Mouse (Mus musculus) neural tube, embryonic 15.5 days (tissue): ENCODE results near the gene Atp5g3. TPM values are rescaled to one million over a fixed set of nuclear protein-coding genes. Genes with fewer than 3 reads are reported as not detected.
A peak's percentile ranks its signal among the peaks of the same experiment; 100 is the strongest.

Source experiments
- ATAC-seq: fragments of 200-750 bp; cut with Nextera tagmentation; 2 replicates; pipeline ENCODE4 v1.8.0; 2017; ENCODE audit warnings: mild to moderate bottlenecking, moderate TSS enrichment, moderate library complexity; ENCODE audit not compliant: low FRiP score
- H3K27ac ChIP-seq: fragments of 300-500 bp; sonication (generic); replicated peaks from 2 replicates; pipeline ENCODE4 v1.5.1; 2015; ENCODE audit warnings: mild to moderate bottlenecking, inconsistent platforms
- H3K27me3 ChIP-seq: fragments of 300-500 bp; sonication (generic); replicated peaks from 2 replicates; pipeline ENCODE4 v1.6.1; 2015; ENCODE audit warnings: inconsistent platforms
- H3K36me3 ChIP-seq: fragments of 300-500 bp; sonication (generic); 2 replicates; pipeline ENCODE4 v1.6.1; 2015; ENCODE audit warnings: inconsistent platforms
- H3K4me1 ChIP-seq: fragments of 300-500 bp; sonication (generic); 2 replicates; pipeline ENCODE4 v1.6.1; 2015; ENCODE audit warnings: inconsistent platforms
- H3K4me2 ChIP-seq: fragments of 300-500 bp; sonication (generic); 2 replicates; pipeline ENCODE4 v1.6.1; 2015; ENCODE audit warnings: inconsistent platforms, mild to moderate bottlenecking, moderate library complexity
- H3K4me3 ChIP-seq: fragments of 300-500 bp; sonication (generic); replicated peaks from 2 replicates; pipeline ENCODE4 v1.5.1; 2015; ENCODE audit warnings: mild to moderate bottlenecking, inconsistent platforms
- H3K9ac ChIP-seq: fragments of 300-500 bp; sonication (generic); replicated peaks from 2 replicates; pipeline ENCODE4 v1.6.1; 2015; ENCODE audit warnings: mild to moderate bottlenecking, inconsistent platforms
- H3K9me3 ChIP-seq: fragments of 300-500 bp; sonication (generic); replicated peaks from 2 replicates; pipeline ENCODE4 v1.6.1; 2016; ENCODE audit warnings: inconsistent platforms
- WGBS: fragments of 180-500 bp; shearing (Covaris S2); methylation state at CpG from one replicate; pipeline ENCODE4 v1.1.7; 2015; ENCODE audit warnings: mixed read lengths; 5-methylcytosine and 5-hydroxymethylcytosine counted together
- polyA plus RNA-seq: library from polyadenylated mRNA; unstranded; fragments of >200 nt; fragmentation: Nextera tagmentation; extraction: Ambion mirVana; gene quantifications from 2 replicates; pipeline ENCODE4 v1.2.1, GENCODE M21; 2015

Gene Atp5g3
- polyA plus RNA-seq = 1,273 and 1,297 TPM in 2 replicates

- ATAC-seq = peak; percentile 93
- Histone ChIP-seq H3K36me3 (peaks cover 27% of the 10 kb centered on the region), H3K4me2 (peak within 1 kb of the TSS; percentile 72), H3K27ac (peak within 1 kb of the TSS; percentile 89), H3K4me1 (peaks cover 20% of the 10 kb centered on the region), H3K9ac (peak within 1 kb of the TSS; percentile 100), H3K9me3 (no peaks in the 10 kb centered on the region), H3K4me3 (peak within 1 kb of the TSS; percentile 98), H3K27me3 (no peaks in the 10 kb centered on the region)
- WGBS = under 1% methylated on average over 38 of the region's 38 CpGs
Measured at GRCm38 (mm10) chr2:73911175-73911700, at the start of gene Atp5g3. Gene Atp5g3 (minus strand): TSS chr2:73911326.

GRCm38 (mm10) chr2:73958342-73958741 lies 47.2 kb upstream of the Atp5g3 start:
- WGBS = 55% methylated on average over 6 of the region's 6 CpGs
- Histone ChIP-seq H3K4me2 (no peak overlapping the region), H3K27ac (no peak overlapping the region), H3K4me1 (no peaks in the 10 kb centered on the region), H3K4me3 (no peak overlapping the region), H3K27me3 (no peaks in the 10 kb centered on the region), H3K36me3 (no peaks in the 10 kb centered on the region), H3K9me3 (no peaks in the 10 kb centered on the region), H3K9ac (no peak overlapping the region)
- ATAC-seq = no peak

DNA sequence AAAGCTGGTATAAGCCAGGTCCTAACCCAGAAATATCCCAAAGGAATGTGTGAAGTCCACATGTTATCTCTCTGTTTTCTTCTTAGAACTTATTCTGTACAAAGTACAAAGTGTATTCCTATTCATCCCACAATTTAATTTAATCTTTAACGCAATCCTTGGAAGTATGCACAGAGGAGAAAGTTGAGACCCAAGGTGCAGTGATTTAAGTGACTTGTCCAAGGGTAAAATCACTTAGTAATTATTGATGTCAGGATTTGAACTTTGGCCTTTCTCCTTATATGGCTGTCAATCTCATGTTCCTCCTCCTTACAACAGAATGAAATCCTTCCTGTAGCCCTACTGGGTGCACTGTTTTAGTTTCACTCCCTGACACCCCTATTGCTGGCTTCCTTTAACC lies 42.5 kb upstream of the Atp5g3 start:
- Histone ChIP-seq H3K4me3 (no peak overlapping the region), H3K4me1 (peaks cover 9% of the 10 kb centered on the region; the same call in 1 of the 2 replicates), H3K9ac (no peak overlapping the region), H3K27me3 (no peaks in the 10 kb centered on the region), H3K27ac (no peak overlapping the region), H3K9me3 (no peaks in the 10 kb centered on the region), H3K4me2 (no peak overlapping the region), H3K36me3 (no peaks in the 10 kb centered on the region)
- ATAC-seq = no peak
- WGBS = 90% methylated on average over 1 of the region's 1 CpGs

GRCm38 (mm10) chr2:73952597-73953219 lies 41.6 kb upstream of the Atp5g3 start:
- Histone ChIP-seq H3K27me3 (no peaks in the 10 kb centered on the region), H3K9ac (no peak overlapping the region), H3K4me2 (no peak overlapping the region), H3K27ac (no peak overlapping the region), H3K4me3 (no peak overlapping the region), H3K36me3 (no peaks in the 10 kb centered on the region), H3K9me3 (no peaks in the 10 kb centered on the region), H3K4me1 (peaks cover 9% of the 10 kb centered on the region; the same call in 1 of the 2 replicates)
- ATAC-seq = no peak
- WGBS = 36% methylated on average over 8 of the region's 8 CpGs

GRCm38 (mm10) chr2:73947360-73947759 lies 36.2 kb upstream of the Atp5g3 start:
- no peaks in the 10 kb centered on the region for H3K27me3 ChIP-seq

DNA sequence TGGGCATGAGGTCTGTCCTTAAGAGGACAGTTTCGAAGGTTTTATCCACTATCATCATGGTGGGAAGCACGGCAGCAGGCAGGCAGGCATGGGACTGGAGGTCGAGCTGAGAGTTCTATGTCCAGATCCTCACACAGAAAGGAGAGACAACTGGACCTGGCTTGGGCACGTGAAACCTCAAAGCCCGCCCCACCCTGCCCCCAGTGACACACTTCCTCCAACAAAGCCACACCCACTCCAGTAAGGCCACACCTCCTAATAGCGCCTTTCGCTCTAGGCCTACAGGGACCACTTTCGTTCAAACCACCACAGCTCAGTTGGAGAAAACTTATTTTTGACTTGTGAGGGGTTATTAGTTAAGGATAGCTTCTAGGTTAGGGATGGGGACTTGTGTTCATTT lies 32.6 kb upstream of the Atp5g3 start:
- no peak overlapping the region for H3K4me2 ChIP-seq
- no peaks in the 10 kb centered on the region for H3K4me1 ChIP-seq
- no peak overlapping the region for H3K9ac ChIP-seq
- H3K27ac ChIP-seq = no peak overlapping the region
- no peaks in the 10 kb centered on the region for H3K9me3 ChIP-seq
- 97% methylated on average over 8 of the region's 8 CpGs for WGBS
- no peaks in the 10 kb centered on the region for H3K36me3 ChIP-seq
- ATAC-seq = no peak
- no peak overlapping the region for H3K4me3 ChIP-seq
- no peaks in the 10 kb centered on the region for H3K27me3 ChIP-seq

More at GRCm38 (mm10) chr2:73947360-73947759, 36.2 kb upstream of the Atp5g3 start:
- Histone ChIP-seq H3K4me1 (peaks cover 2% of the 10 kb centered on the region; the same call in 1 of the 2 replicates), H3K9ac (no peak overlapping the region), H3K9me3 (no peaks in the 10 kb centered on the region), H3K4me3 (no peak overlapping the region), H3K36me3 (no peaks in the 10 kb centered on the region), H3K4me2 (no peak overlapping the region), H3K27ac (no peak overlapping the region)
- 92% methylated on average over 2 of the region's 2 CpGs for WGBS
- no peak for ATAC-seq

DNA sequence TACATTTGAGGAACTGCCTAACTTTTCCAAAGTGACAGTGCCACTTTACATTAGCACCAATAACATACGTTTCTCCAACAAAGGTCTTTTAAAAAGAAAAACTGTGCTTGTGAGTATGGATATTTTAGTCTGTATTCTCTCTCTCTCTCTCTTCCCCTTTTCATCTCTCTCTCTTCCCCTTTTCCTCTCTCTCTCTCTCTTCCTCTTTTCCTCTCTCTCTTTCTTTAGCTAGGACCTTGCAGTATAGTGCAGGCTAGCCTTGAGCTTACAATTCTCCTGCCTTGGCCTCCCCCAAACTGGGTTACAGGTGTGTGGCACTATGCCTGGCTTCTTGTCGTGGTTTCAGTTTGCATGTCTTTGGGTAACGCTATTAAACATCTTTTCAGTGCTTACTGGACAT lies 31.7 kb upstream of the Atp5g3 start:
- Histone ChIP-seq H3K4me1 (no peaks in the 10 kb centered on the region), H3K4me2 (no peak overlapping the region), H3K9ac (no peak overlapping the region), H3K36me3 (no peaks in the 10 kb centered on the region), H3K4me3 (no peak overlapping the region), H3K27me3 (no peaks in the 10 kb centered on the region), H3K27ac (no peak overlapping the region), H3K9me3 (no peaks in the 10 kb centered on the region)
- 87% methylated on average over 3 of the region's 3 CpGs for WGBS
- no peak for ATAC-seq

DNA sequence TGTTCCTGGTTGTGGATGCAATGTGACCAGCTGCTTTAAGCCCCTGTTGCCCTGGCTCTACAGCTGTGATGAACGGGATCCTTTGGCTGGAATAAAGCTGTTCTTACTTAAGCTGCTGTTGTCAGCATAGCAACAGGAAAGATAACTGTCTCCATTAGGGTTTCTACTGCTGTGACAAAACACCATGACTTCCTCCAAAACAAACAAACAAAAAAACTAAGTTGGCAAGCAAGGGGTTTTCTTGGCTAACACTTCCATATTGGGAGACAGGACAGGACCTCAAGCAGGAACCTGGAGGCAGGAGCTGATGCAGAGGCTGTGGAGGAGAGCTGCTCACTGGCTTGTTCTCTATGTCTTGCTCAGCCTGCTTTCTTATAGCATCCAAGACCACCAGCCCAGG lies 30.2 kb upstream of the Atp5g3 start:
- H3K4me1 ChIP-seq = no peaks in the 10 kb centered on the region
- no peaks in the 10 kb centered on the region for H3K36me3 ChIP-seq
- H3K27ac ChIP-seq = no peak overlapping the region
- H3K9ac ChIP-seq = no peak overlapping the region
- 46% methylated on average over 1 of the region's 1 CpGs for WGBS
- H3K4me2 ChIP-seq = no peak overlapping the region
- no peak for ATAC-seq
- no peak overlapping the region for H3K4me3 ChIP-seq
- H3K27me3 ChIP-seq = no peaks in the 10 kb centered on the region
- H3K9me3 ChIP-seq = no peaks in the 10 kb centered on the region

GRCm38 (mm10) chr2:73940471-73940870 lies 29.3 kb upstream of the Atp5g3 start:
- 88% methylated on average over 7 of the region's 7 CpGs for WGBS
- Histone ChIP-seq H3K4me1 (no peaks in the 10 kb centered on the region), H3K27me3 (no peaks in the 10 kb centered on the region), H3K36me3 (no peaks in the 10 kb centered on the region), H3K9ac (no peak overlapping the region), H3K27ac (no peak overlapping the region), H3K9me3 (no peaks in the 10 kb centered on the region), H3K4me3 (no peak overlapping the region), H3K4me2 (no peak overlapping the region)
- ATAC-seq = no peak

GRCm38 (mm10) chr2:73938896-73939295 lies 27.8 kb upstream of the Atp5g3 start:
- Histone ChIP-seq H3K27me3 (no peaks in the 10 kb centered on the region), H3K4me3 (no peak overlapping the region), H3K9ac (no peak overlapping the region), H3K4me1 (no peaks in the 10 kb centered on the region), H3K27ac (no peak overlapping the region), H3K9me3 (no peaks in the 10 kb centered on the region), H3K4me2 (no peak overlapping the region), H3K36me3 (no peaks in the 10 kb centered on the region)
- 90% methylated on average over 2 of the region's 2 CpGs for WGBS
- ATAC-seq = no peak

DNA sequence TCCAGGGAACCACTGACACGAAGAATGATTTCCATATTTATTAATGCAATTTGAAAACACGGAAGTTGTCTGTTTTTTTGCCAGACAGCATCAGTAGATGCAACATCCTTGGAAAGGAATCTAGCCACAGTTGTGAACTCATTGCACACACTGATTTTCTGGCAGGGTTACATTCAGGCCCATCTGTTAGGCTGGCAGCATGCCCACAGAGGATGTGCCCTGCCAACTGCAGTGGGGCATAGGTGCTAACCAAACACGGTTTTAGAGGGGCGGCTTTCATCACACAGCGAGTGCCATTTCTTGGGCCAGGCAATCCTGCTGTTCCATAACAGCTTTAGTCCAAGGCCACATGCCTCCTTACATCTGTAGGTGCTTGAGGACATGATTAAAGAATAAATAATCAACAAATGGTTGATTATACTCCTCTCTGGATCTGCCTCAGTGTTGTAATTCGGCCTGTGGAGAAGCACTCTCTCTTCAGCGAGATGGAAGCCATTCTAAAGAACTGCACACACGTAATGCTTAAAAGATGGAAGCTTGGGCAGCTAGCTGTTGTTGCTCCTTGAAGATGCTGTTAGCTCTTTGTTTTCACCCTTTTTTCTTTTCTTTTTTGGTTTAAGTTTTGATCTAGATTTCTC lies 21.7 kb upstream of the Atp5g3 start:
- WGBS = 59% methylated on average over 8 of the region's 8 CpGs
- no peak overlapping the region for H3K4me2 ChIP-seq

GRCm38 (mm10) chr2:73927711-73928110 lies 16.6 kb upstream of the Atp5g3 start:
- ATAC-seq = no peak

More for the DNA sequence above, 21.7 kb upstream of the Atp5g3 start:
- Histone ChIP-seq H3K9me3 (no peaks in the 10 kb centered on the region), H3K4me3 (no peak overlapping the region), H3K4me1 (no peaks in the 10 kb centered on the region), H3K9ac (no peak overlapping the region), H3K36me3 (no peaks in the 10 kb centered on the region), H3K27me3 (0 out of 2 replicates have a peak, but pooled peaks cover under 1% of the 10 kb centered on the region), H3K27ac (no peak overlapping the region; the same call in 1 of the 2 replicates)
- peak; percentile 65 for ATAC-seq

More at GRCm38 (mm10) chr2:73927711-73928110, 16.6 kb upstream of the Atp5g3 start:
- Histone ChIP-seq H3K4me3 (no peak overlapping the region), H3K27ac (no peak overlapping the region), H3K4me1 (peaks cover 4% of the 10 kb centered on the region; the same call in 1 of the 2 replicates), H3K36me3 (no peaks in the 10 kb centered on the region), H3K4me2 (no peak overlapping the region), H3K27me3 (0 out of 2 replicates have a peak, but pooled peaks cover 6% of the 10 kb centered on the region), H3K9ac (no peak overlapping the region), H3K9me3 (no peaks in the 10 kb centered on the region)
